Mouse (Mus musculus): ENCODE measurements around the gene Itgb1. TPM values are rescaled to one million over a fixed set of nuclear protein-coding genes. Genes with fewer than 3 reads are reported as not detected.

The Itgb1 gene
- total RNA-seq (2021) = 100 to 1,000 TPM; 384 to 410 TPM

DNA sequence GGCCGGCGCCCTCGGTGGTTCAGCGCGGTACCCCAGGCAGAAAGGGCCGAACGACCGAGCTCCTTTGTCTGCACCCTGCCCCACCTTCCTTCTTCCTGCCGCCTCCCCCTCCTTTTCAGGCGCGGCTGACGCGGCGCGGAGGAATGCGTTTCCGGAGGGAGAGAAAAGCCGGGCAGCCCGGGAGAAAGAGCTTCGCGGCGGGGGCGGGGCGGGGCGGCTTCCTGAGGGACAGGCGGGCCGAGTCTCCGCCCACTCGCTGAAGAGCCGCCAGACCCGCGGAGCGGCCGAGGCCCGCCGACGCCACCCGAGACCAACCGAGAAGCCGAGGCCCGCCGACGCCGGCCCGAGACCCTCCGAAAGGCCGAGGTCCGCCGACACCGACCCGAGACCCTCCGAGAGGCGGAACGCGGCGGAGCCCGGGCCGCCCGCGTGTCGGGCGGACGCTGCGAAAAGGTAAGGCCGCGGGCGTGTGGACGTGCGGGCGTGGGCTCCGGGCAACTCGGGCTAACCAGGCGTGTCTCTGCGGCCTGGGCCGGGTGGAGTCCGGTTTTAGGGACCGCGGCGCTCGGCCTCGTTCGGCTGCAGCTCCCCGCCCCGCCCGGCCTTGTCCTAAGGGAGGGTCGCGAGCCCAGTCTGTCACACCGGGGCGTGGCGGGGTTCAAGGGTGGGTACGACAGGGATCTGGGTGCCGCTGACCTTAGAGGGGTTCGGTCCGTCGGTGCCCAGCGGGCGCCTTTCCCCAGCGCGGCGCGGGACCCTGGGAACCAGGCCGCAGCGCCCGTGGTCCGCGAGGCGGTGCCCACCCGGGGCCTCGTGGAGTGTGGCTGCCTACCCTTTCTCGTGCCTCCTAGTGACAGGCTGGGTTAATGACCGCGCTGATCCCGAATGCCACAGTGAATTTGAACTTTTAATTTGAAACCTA, at the start of gene Itgb1:
TSS of gene Itgb1 (plus strand) at position 148 of the 922 bp plus-strand sequence.
- intact Hi-C loops (cut with DNase I) = loop anchor here (1.0 to 10.0 kb wide), 3 partner anchors 23 to 321 kb away; no protein-coding TSS in a partner anchor
- DNase-seq = peak; percentile 93

DNA sequence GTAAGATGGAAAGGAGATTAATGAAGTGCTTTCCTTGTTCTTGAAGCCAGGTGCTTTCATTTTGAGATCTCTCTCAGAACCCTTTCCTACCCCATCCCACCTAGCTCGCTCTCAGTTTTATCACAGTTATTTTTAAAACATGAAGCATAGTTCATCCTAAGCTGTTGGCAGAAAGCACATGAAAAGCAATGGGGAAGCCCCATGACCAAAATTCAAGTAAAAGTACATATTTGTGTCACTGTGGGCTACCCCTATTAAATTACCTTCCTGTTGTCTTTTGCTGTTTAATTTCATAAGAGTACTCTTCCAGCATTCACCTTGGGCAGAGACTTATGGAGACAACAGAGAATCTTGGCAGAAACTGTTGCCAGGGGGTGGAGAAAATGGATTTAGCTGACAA, 42.4 kb upstream of the Itgb1 start:
- intact Hi-C loops (cut with DNase I) = no loop called here
- DNase-seq = no peak

- DNase-seq = no peak
- intact Hi-C loops (cut with DNase I) = no loop called here
Measured at GRCm38 (mm10) chr8:128645452-128645851, 40.0 kb upstream of the Itgb1 start.

DNA sequence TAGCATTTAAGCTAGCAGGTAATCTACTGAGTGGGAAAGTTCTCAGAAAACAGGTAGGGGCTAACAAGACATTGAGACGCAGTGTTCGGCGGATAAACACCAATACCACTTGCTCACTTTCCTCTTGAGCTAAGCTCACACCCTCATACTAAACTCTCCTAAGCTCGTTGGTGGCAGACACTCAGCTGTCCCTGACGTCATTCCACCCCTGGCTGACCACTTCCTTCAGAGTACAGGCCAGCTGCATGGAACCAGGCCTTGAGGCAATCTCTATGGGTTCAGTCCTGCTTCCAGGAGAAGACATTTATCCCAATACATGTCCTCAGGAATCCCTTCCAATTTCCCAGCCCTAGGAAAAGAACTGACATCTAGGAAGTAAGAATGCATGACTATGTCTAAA, 39.0 kb upstream of the Itgb1 start:
- DNase-seq = no peak
- intact Hi-C loops (cut with DNase I) = no loop called here

DNA sequence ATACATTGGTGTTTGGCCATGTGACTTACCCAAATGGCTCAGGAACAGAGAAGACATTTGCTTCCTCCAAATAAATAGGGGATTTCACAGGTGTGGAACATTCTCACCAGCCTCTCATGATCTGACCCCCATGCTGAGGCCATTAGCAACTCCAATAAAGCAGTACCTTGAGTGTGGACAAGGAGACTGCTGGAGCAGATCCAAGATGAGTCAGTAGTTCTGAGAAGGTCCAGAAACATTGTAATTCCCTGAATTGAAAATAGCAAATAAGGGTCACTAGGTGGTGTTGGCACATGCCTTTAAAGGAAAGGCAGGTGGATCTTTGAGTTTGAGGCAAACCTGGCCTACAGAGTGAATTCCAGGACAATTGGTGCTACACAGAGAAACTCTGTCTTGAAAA, 37.4 kb upstream of the Itgb1 start:
- intact Hi-C loops (cut with DNase I) = no loop called here
- DNase-seq = no peak

- intact Hi-C loops (cut with DNase I) = loop anchor here (5.0 kb wide), 1 partner anchor 88 kb away; no protein-coding TSS in a partner anchor
- peak in 1 of 2 experiments; percentile 13 for DNase-seq
Measured at GRCm38 (mm10) chr8:128650331-128650855, 35.1 kb upstream of the Itgb1 start.

DNA sequence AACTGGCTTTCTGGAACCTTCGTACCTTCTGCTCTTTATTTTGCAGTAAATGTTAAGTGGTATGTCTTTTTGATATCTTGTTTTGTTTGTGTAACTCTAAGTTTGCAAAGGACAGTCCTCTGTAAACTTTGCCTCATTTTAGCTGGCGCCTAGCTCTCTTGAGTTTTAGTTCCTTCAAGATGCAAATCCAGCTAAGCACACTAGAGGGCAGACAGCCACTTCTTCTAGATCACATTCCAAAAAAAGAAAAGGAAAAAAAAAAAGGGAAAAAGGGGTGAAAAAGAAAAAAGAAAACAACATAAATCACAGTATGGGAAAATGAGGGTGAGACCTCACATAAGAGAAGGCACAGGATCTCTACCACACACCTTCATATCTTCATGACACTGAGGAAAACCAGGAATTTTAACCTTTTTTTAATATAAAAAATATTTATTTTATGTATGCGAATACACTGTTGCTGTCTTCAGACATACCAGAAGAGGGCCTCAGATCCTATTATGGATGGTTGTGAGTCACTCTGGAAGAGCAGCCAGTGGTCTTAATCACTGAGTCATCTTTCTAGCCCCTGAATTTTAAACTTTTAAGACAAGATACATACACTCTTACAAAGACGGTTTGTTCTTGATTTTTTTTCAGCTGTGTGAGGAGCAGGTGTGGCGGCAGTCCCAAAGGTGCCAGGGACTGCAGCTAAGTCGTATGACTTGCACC, 32.9 kb upstream of the Itgb1 start:
- intact Hi-C loops (cut with DNase I) = loop anchor here (1.0 to 5.0 kb wide), 2 partner anchors 57 to 90 kb away; no protein-coding TSS in a partner anchor
- peak; percentile 44 to 53 for DNase-seq

DNA sequence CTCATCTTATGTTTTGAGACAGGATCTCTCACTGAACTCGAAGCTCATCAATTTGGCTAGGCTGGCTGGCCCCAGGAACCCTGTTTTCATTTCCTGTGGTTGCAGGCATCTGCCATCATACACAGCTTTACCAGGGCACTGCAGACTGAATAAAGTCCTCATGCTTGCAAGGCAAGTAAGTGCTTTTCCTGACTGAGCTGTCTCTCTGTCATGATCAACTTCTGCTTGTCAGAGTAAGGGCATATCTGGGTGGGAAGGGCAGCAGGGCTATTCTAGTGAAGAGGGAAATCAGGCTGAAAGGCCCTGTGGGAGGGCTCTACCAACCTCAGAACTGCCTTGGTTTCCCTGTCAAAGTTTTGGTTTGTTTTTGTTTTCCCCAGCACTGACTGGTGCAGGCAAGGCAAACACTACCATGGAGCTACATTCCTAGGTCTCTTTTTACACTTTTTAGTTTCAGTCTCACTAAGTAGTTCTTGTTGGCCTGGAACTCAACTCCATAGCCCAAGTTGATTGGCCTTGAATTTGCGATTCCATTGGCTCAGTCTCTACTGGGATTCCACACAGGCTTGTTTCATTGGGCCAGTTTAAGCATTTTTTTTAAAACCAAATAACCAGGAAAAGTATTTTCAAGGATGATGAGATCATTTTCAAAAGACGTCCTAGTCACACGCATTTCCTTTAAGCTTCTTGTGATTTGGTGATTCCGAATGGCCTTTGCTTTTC, 31.7 kb upstream of the Itgb1 start:
- intact Hi-C loops (cut with DNase I) = loop anchor here (1.0 to 5.0 kb wide), 2 partner anchors 31 to 92 kb away; partner anchors contain the start of gene Itgb1
- peak; percentile 9 to 42 for DNase-seq

- peak; percentile 76 to 86 for DNase-seq
- intact Hi-C loops (cut with DNase I) = loop anchor here (1.0 to 5.0 kb wide), 2 partner anchors 31 to 92 kb away; partner anchors contain the start of gene Itgb1
Measured at GRCm38 (mm10) chr8:128654365-128655099, 30.9 kb upstream of the Itgb1 start.

- DNase-seq = no peak
- intact Hi-C loops (cut with DNase I) = no loop called here
Measured at GRCm38 (mm10) chr8:128662144-128662543, 23.3 kb upstream of the Itgb1 start.

DNA sequence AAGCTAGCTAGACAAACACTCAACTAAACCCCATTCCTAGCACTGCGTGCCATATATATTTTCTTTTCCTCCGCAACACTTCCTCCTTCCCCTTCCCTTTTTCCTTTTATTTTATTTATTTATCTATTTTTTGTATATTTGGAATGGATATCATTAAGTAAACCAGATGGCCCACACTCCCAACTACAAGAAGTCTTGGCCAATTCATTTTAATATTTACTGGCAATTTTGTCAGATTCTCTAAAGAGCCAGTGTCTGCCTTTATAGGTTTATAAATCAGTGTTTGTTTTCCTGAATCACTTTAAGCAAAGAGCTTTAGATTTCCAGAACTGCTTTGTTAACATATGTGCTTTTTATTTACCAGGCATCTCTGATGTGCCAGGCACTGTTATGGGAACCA, 22.8 kb upstream of the Itgb1 start:
- intact Hi-C loops (cut with DNase I) = no loop called here
- DNase-seq = no peak

DNA sequence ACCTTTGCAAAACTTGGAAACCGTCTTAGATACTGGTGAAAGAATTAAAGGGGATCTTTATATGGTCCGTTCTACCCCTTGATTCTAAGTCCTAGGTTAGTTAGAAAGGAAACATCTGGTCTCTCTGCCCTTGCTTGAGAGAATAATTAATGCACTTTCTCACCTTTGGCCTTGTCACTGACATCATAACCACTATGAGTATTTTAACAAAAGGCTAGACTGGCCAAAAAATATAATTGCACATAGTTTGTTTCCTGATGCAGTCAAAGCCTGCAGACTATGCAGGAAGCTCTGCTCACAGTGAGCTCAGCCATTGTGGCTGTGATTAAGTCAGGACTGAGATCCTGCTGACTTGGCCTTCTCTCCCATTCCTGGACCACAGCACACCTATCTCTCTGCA, 22.3 kb upstream of the Itgb1 start:
- intact Hi-C loops (cut with DNase I) = no loop called here
- DNase-seq = no peak

GRCm38 (mm10) chr8:128666576-128667263, 18.7 kb upstream of the Itgb1 start:
- no peak for DNase-seq
- intact Hi-C loops (cut with DNase I) = no loop called here

DNA sequence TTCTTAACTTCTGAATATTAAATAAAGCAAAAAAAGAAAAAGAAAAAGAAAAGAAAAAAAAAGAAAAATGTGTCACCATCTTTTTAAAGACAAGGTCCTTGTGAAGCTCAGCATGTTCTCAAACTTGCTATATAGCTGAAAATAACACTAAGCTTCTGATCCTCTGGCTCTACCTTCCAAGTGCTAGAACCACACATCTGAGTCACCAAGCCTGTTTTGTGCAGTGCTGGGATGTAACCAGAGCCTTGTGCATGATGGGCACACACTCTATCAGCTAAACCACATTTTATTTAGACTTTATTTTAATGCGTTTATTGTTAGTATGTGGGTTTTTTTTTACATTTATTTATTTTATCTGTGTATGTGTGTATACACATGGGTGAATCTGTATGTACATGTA, 13.6 kb upstream of the Itgb1 start:
- intact Hi-C loops (cut with DNase I) = no loop called here
- DNase-seq = no peak

- DNase-seq = no peak
- intact Hi-C loops (cut with DNase I) = no loop called here
Measured at GRCm38 (mm10) chr8:128672441-128672840, 13.0 kb upstream of the Itgb1 start.

DNA sequence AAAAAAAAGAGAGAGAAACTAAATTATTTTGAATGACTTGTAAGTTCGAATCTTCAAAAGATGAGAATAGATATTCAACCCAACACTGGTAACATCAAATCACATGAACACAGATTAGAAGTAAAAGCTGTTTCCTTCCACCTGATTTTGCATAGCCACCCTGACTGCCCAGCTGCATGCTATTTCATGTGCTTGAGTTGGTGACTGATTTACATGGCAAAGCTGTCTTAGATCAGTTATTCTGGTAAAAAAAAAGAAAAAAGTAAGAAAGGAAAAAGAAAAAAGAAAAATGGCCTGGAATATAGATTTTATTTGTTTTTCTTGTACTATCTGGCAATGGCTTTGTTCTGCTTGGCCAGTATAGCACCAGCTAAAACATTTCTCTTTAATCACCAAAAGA, 12.5 kb upstream of the Itgb1 start:
- DNase-seq = no peak
- intact Hi-C loops (cut with DNase I) = no loop called here

- no peak for DNase-seq
- intact Hi-C loops (cut with DNase I) = no loop called here
Measured at GRCm38 (mm10) chr8:128675848-128676629, 9.4 kb upstream of the Itgb1 start.

DNA sequence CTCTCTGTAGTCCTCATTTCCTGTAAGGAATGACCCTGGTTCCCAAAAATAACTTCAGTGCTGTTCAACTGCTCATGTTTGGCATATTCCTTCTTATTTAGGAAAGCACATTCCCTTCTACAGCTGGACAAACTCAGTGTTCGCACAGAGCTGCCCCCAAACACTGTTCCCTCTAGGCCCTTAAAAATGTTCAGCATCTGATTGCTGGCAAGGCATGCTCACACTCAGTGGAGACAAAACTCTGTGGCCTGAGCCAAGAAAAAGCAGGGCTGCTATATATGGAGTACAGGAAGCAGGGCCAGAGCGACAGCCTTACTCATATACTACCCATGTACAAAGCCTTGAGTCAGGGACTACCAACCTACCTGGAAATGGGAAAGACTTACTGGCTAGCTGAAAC, 5.5 kb upstream of the Itgb1 start:
- intact Hi-C loops (cut with DNase I) = loop anchor here (2.0 to 10.0 kb wide), 2 partner anchors 15 to 315 kb away; no protein-coding TSS in a partner anchor
- DNase-seq = peak; percentile 40 to 66

All from heart, postnatal 36 days (tissue).